Mouse (Mus musculus) embryo, embryonic 9.5 days (tissue): ENCODE data around the gene Ankrd63.
A peak's percentile ranks its signal among the peaks of the same experiment; 100 is the strongest.

ENCODE experiments used
- DNase-seq: peaks from one replicate; pipeline ENCODE4 v3.0.0-alpha.2; 2017; ENCODE audit errors: extremely low spot score

Gene Ankrd63

DNA sequence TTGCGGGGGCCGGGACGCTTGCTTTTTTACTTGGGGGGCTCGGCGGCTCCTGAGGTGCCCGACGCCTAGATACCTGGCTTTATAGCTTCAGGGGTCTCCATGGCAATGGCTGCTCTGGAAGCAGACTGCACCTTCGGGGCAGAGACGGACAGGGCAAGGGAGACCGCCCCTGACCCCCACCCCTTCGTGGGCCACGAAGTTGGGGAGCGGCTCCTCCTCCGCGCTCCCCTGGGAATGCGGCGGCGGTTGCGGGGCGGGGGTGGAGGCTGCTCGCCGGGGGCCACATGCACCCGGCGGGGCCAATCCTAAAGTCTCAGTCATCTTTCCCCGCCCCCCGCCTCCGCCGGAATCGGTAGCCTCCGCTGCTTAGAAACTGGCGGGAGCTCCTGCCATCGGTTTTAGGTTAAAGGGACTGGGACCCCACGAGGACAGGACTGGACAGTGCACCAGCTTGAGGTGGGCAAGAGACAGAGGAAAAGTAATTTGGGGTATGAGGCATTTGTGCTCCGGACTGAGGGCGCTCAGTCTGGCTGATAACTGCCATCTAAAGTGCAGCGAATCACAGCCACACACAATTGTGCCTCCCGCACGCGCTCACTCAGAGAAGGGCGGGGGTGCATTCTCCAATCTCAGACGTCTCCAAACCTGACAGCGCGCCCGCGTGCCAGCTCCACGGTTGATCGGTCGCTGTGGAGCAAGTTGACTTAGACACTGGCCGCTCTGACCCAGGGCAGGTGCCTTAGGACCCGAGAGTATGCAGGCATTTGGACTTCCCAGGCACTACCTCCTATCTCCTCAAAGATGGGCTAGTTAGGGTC, at the start of gene Ankrd63:
Gene Ankrd63, minus strand, starts transcription at position 51 of the 818 bp plus-strand sequence.
- no peak for DNase-seq

- DNase-seq, result no peak
These were observed 49.0 kb upstream of the Ankrd63 start for GRCm38 (mm10) chr2:118752792-118753108.

DNA sequence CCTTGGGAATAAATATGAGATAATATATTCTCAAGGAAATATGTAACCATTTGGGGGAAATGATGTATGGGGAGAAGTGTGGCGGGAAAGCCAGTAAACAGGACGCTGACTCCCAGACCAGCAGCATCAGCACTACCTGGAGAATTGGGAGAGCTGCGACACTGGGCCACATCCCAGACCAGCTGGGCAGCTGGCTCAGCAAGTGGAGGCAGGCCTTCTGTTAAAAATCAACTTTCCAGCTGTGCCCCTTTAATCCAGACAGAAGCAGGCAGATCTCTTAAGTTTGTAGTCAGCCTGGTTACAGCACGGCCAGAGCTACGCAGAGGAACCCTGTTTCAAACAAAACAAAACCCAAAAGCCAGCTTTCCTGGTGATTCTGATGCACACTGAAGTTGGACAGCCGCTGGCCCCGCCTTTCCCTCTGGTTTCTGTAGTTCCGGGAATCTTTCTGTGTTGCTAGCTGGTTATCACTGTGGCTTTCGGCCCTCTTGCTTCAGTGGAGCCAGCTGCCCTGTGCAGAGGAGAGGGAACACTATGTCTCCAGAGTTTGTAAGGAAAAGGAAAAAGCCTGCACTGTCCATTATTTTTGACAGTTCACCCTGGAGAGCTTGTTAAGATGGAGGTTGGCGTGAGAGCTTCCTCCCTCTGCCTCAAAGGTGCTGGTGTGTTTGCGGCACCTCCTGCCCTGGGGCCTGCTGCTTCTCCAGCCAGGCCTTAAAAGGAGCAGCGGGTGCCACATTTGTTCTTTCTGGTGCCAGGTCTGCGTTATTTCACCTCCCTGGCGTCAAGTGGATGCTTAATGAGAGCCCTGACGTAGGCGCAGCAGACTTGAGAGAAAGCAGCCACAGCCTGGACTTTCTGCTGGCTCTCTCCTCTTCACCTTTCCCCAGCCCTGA, 48.4 kb upstream of the Ankrd63 start:
- DNase-seq, result no peak

DNA sequence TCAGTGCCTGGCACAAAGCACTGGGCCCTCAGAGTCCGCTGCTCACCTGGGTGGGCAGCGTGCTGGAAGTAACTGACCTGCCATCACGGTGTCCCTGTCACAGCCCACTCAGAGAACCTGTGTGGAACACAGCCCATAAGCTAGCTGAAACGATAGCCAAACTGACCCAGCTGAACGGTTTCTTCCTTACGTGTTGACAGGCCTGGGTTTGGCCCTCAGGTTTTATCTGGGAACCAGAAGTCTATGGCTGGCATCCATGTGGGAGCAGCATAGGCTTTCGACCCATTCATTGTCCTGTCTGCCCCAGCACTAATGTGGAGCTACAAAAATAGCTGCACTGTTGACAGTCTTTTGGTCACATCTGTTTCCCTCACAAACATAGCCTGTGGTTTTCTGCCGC, 46.7 kb upstream of the Ankrd63 start:
- DNase-seq, result no peak

- DNase-seq, result no peak
These were observed 45.6 kb upstream of the Ankrd63 start for GRCm38 (mm10) chr2:118749341-118749884.

GRCm38 (mm10) chr2:118747301-118747960, 43.7 kb upstream of the Ankrd63 start:
- no peak for DNase-seq

- peak; percentile 61 for DNase-seq
These were observed 42.4 kb upstream of the Ankrd63 start for GRCm38 (mm10) chr2:118745915-118746901.

- peak; percentile 89 for DNase-seq
These were observed 41.6 kb upstream of the Ankrd63 start, which contains the start of gene Inafm2 for GRCm38 (mm10) chr2:118745232-118745884. Gene Inafm2 (plus strand): TSS chr2:118745758.

DNA sequence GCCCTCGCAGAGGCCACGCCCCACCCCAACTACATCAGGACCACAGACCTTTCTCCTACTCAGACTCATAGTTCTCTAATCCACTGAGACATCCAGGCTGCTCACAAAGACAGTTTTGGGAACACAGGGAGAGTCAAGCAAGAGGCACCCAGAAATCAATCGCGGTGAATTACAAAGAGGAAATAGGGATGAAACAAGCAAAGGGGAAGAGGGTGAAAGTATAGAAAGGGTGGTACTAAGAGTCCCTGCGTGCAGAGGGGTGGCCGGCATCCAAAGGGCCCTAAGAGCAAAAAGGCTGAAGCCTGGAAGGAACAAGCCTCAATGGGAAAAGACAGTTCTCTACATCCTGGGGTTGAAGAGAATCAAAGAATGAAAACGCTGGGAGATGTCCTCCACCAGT, 40.9 kb upstream of the Ankrd63 start:
- no peak for DNase-seq

DNA sequence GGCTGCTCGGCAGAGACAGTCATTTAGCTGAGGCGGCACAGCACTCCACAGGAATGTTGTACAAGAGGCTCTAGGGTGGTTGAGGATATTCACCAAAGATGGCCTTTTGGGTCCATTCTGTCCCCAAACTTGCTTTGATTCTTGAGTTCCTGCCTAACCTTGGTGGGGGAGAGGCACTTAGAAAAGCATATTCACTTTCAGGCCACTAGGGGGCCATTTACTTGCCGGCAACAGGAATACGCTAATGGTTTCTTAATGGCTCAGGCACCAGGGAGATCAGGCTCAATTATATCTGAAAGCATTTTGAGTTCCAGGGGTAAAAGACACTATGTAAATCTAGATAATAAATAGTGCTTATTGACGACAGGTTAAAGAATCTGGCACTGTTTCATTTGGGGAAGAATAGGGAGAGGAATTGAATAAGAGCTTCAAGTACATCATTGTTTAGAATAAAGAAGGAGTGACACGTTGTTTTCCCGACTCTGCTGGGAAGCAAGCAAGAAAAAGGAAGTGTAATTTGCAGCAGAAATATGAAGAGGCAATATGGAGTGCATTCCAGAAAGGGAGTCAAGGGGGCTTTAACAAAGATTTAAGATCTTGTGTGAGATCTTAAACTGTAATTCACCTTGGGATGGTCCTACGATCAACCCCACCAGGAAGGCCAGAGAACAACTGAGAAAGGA, 39.6 kb upstream of the Ankrd63 start:
- DNase-seq, result peak; percentile 56

DNA sequence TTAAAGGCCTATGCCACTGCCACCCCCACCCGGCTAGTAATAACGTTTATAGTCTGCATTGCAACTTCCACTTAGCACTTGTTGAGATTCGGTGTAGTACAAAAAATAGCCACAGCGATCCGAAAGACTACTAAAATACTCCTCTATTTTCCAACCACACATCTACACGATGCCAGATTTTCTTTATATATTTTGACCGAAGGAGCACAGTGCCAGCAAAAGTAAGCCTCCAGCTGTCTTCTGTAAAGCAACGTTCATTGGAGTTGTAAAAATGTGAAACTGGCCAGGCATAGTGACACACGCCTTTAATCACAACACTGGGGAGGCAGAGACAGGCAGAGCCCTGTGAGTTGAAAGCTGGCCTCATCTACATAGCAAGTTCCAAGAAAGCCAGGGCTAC, 37.4 kb upstream of the Ankrd63 start:
- no peak for DNase-seq

DNA sequence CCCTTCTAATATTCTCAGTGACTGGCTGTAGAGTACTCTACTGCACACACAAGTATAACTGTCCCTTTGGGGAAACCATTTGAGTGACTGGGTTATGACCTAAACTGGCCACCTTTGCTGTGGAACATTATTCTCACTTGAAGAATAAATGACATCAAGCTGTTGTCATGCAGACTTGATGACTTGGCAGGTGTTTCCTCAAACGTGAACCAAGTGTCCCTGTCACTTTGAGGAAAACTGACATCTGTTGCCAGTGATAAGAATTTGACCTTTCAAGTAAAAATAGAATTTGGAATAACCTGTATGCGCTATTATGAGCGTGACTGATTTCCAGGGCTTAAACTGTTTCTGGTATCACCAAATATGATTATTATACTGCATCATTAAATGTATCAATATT, 36.6 kb upstream of the Ankrd63 start:
- DNase-seq, result no peak

DNA sequence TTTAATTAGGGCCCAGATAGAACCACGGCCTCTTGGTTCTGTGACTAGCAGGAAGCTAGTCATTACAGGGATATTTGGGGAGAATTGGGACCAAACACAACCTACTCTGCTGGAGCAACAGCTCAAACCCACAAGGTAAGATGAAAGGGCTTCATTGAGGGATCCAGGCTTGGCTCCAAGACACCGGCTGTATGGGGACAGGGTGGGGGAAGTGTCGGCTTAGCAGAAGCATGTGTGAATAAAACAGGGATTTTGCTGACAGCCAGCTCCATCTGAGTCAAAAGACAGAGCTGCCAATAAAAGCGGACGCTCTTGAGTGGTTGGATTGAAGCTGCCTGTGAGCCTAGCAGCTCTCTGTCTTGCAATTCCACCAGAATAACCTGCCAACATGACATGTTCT, 29.6 kb upstream of the Ankrd63 start:
- no peak for DNase-seq

DNA sequence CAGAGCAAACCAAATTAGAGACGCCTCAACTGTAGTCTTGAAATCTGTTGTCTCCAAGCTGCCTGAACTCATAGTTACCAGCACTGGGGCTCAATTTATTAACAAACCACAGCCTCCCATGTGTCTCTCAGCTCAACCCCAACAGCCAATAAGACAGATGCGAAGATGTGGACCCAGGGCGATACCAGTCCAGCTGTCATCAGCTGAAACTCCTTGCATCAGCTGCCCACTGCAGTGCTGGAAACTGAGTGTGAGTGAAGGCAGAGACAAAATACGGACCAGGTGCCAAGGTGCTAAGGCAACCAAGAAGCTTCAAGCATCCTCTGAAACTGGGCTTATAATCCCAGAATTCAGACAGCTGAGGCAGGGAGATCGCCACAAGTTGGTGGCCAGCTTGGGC, 28.2 kb upstream of the Ankrd63 start:
- no peak for DNase-seq

DNA sequence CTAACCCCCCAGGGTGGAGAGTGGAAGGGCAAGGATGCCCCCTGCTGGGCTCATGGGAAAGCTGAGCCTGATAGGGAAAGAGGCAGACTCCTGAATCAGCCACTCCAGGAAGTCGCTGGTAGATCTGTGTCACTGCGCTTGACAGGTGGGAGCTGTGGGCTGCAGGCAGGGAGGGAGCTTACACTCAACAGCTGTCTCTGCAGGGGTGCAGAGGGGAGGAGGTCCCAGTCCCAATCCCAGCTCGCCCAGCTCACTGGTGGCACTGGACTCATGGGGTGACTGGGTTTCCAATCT, 26.8 kb upstream of the Ankrd63 start:
- DNase-seq, result peak; percentile 47

GRCm38 (mm10) chr2:118729816-118730621, 26.3 kb upstream of the Ankrd63 start:
- no peak for DNase-seq

GRCm38 (mm10) chr2:118729194-118729593, 25.4 kb upstream of the Ankrd63 start:
- no peak for DNase-seq

GRCm38 (mm10) chr2:118728337-118728736, 24.6 kb upstream of the Ankrd63 start, which contains the start of gene Plcb2:
Gene Plcb2 (minus strand): TSS chr2:118728438.
- DNase-seq, result no peak

DNA sequence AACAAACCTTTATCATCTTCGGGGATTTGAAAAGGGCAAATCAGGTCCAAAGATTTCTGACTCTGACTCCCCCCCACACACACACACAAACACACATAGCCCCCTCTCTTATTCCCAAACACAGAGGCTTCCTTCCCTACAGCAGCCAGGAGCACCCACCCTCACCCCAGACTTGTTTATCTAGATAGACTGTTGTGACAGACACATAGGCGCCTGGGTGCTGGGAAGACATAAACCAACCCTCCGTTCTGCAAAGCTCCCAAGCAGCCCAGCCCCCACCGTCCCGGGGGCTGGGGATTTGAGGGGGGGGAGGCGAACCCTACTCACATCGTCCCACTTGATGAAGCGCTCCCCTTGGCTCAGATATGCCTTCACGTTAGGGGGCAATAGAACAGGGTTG, 24.1 kb upstream of the Ankrd63 start:
- no peak for DNase-seq
